Mouse (Mus musculus): ENCODE results near the gene Hoxa4. TPM values are rescaled to one million over a fixed set of nuclear protein-coding genes. Genes with fewer than 3 reads are reported as not detected.

Hoxa4 gene
- polyA plus RNA-seq, 2 experiments: 0.14 to 0.26 TPM

GRCm38 (mm10) chr6:52161336-52162092, 30.0 kb downstream of the Hoxa4 start:
- H3K4me3 ChIP-seq (ENCODE audit: insufficient read depth in 1 of 2, low read depth in 2 of 2, low read length in 2 of 2): no peak overlapping the region
- WGBS (ENCODE audit: insufficient replicate concordance): 21% methylated on average over 8 of the region's 8 CpGs
- no peak overlapping the region for H3K4me2 ChIP-seq (ENCODE audit: low read depth)
- no peaks in the 10 kb centered on the region for H3K36me3 ChIP-seq (replicated peaks; ENCODE audit: control insufficient read depth, insufficient read depth, low read depth)
- H3K27me3 ChIP-seq (ENCODE audit: control insufficient read depth, insufficient read depth, low read length): peaks cover 98% of the 10 kb centered on the region
- DNase-seq (ENCODE audit: low read depth in 3 of 3, low spot score in 3 of 3): no peak
- H3K9ac ChIP-seq (replicated peaks): no peak overlapping the region
- TF ChIP-seq EP300 (IDR thresholded peaks at IDR 0.05; ENCODE audit: low read depth): no peak
- no peak for TF ChIP-seq CTCF (IDR thresholded peaks at IDR 0.05; ENCODE audit: low read depth)
- ATAC-seq (ENCODE audit: insufficient read depth): no peak
- H3K4me1 ChIP-seq (replicated peaks; ENCODE audit: control insufficient read depth in 2 of 2, insufficient read depth in 2 of 2, low read length in 1 of 2): no peaks in the 10 kb centered on the region; a peak in 1 of 4 replicates
- no peaks in the 10 kb centered on the region for H3K9me3 ChIP-seq (ENCODE audit: control insufficient read depth, low read length)
- no peak overlapping the region for H3K27ac ChIP-seq

DNA sequence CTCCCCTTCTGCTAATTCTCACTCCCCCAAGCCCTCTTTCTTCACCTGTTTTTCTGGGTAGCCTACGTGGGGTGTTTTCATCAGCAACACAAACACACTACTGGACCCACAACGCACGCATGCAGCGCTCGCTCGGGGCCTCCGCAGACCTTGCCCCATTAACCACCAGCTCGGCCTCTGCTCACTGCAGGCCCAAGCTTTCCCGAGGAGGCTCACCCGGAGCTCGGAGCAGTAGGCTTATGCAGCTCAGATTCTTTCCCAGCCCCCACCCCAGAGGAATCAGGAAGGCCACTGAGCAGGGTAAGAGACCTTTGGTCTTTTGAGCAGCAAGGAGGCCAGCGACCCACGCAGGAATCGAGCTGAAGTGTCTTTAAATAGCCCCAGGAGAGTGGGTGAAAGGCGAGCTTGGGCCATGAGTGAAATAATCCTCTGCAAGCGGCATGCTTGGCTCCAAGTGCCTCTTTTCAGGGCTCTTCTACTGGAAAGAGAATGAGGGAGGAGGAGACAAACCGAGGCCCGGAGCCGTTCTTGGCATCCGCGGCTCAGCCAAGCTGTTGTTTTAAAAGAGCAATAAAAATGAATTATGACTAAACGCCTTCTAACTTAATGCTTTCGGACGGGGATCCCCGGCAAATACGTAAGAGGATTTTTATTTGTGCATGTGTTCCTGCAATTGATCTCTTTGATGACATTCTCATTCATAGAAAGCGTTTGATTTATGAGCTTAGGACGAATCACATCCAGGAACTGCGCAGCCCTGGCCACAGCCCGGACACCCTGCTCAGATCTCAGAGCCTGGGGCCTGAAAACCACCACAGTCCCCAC, 30.8 kb downstream of the Hoxa4 start:
- Histone ChIP-seq H3K36me3 (replicated peaks; ENCODE audit: control insufficient read depth, insufficient read depth, low read depth) (no peaks in the 10 kb centered on the region), H3K9ac (replicated peaks) (no peak overlapping the region), H3K27ac (no peak overlapping the region), H3K4me2 (ENCODE audit: low read depth) (peak overlapping the region; percentile 13; the same call in 1 of the 2 replicates), H3K27me3 (ENCODE audit: control insufficient read depth, insufficient read depth, low read length) (peaks cover 98% of the 10 kb centered on the region), H3K4me1 (replicated peaks; ENCODE audit: control insufficient read depth in 2 of 2, insufficient read depth in 2 of 2, low read length in 1 of 2) (no peaks in the 10 kb centered on the region; a peak in 1 of 4 replicates), H3K9me3 (ENCODE audit: control insufficient read depth, low read length) (no peaks in the 10 kb centered on the region), H3K4me3 (ENCODE audit: insufficient read depth in 1 of 2, low read depth in 2 of 2, low read length in 2 of 2) (0 out of 4 replicates have a peak overlapping the region, but pooled peaks of 1 of the 2 experiments have one; percentile 7)
- 13% methylated on average over 30 of the region's 30 CpGs for WGBS (ENCODE audit: insufficient replicate concordance)
- TF ChIP-seq EP300 (IDR thresholded peaks at IDR 0.05; ENCODE audit: low read depth) (no peak), CTCF (IDR thresholded peaks at IDR 0.05; ENCODE audit: low read depth) (no peak)
- ATAC-seq (ENCODE audit: insufficient read depth): no peak
- DNase-seq (ENCODE audit: low read depth in 3 of 3, low spot score in 3 of 3): no peak

DNA sequence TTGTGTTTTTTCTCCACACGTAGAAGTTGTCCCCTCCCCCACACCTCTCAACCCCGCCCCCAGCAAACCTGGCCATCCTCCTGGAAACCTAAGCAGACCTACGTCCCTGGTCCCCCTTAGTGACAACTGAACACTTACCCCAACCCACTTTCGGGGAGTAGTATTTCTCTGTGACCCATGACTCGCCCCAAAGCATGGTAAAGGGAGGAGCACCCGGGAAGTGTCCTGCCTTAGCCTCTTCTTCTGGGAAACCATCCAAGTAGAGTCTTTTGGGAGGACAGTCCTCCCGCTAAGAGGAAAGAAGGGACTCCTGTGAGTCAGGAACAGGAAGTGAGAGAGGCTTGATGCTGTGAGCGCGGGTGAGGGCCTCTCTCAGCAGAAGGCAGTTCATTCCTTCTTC, 31.6 kb downstream of the Hoxa4 start:
- Histone ChIP-seq H3K4me1 (replicated peaks; ENCODE audit: control insufficient read depth in 2 of 2, insufficient read depth in 2 of 2, low read length in 1 of 2) (no peaks in the 10 kb centered on the region; a peak in 1 of 4 replicates), H3K27ac (no peak overlapping the region), H3K9ac (replicated peaks) (no peak overlapping the region), H3K9me3 (ENCODE audit: control insufficient read depth, low read length) (no peaks in the 10 kb centered on the region), H3K4me2 (ENCODE audit: low read depth) (no peak overlapping the region), H3K36me3 (replicated peaks; ENCODE audit: control insufficient read depth, insufficient read depth, low read depth) (no peaks in the 10 kb centered on the region), H3K4me3 (ENCODE audit: insufficient read depth in 1 of 2, low read depth in 2 of 2, low read length in 2 of 2) (0 out of 4 replicates have a peak overlapping the region, but pooled peaks of 1 of the 2 experiments have one; percentile 21), H3K27me3 (ENCODE audit: control insufficient read depth, insufficient read depth, low read length) (peaks cover 98% of the 10 kb centered on the region)
- WGBS (ENCODE audit: insufficient replicate concordance): 8% methylated on average over 9 of the region's 9 CpGs
- ATAC-seq (ENCODE audit: insufficient read depth) (no peak), DNase-seq (ENCODE audit: low read depth in 3 of 3, low spot score in 3 of 3) (no peak)
- TF ChIP-seq EP300 (IDR thresholded peaks at IDR 0.05; ENCODE audit: low read depth) (no peak), CTCF (IDR thresholded peaks at IDR 0.05; ENCODE audit: low read depth) (no peak)

DNA sequence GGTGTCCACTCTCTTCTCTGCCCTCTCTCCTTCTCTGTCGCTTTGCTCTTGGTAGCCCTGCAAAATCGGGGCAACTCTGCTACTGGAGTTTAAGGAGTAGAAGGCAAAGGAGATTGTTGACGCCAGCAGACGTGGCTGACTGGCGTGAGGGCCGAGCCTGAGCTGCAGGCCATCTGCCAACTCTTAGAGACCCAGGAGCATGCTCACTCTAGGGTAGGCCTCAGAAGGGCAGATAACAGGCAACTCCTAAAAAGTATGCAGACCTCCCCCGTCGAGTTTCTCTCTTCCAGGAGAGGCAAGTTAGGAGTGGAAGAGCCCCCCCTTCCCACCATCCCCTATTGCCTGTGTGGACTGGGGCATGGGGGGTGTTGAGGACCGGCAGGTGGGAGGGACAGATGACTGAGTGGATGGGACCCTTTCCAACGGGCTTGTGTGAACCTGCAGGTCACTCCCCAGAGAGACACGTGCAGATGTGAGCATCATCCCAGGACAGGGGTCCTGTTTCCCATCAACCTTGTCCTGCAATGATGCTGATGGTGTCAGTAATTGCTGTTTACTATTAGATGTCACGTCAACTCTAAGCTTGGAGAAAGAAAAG, 32.3 kb downstream of the Hoxa4 start:
- peaks cover 98% of the 10 kb centered on the region for H3K27me3 ChIP-seq (ENCODE audit: control insufficient read depth, insufficient read depth, low read length)
- TF ChIP-seq CTCF (IDR thresholded peaks at IDR 0.05; ENCODE audit: low read depth): no peak
- no peak for TF ChIP-seq EP300 (IDR thresholded peaks at IDR 0.05; ENCODE audit: low read depth)
- peak overlapping the region; percentile 67 for H3K4me2 ChIP-seq (ENCODE audit: low read depth)
- H3K9ac ChIP-seq (replicated peaks): no peak overlapping the region
- no peaks in the 10 kb centered on the region for H3K9me3 ChIP-seq (ENCODE audit: control insufficient read depth, low read length)
- DNase-seq (ENCODE audit: low read depth in 3 of 3, low spot score in 3 of 3) (no peak), ATAC-seq (ENCODE audit: insufficient read depth) (no peak)
- no peaks in the 10 kb centered on the region; a peak in 1 of 4 replicates for H3K4me1 ChIP-seq (replicated peaks; ENCODE audit: control insufficient read depth in 2 of 2, insufficient read depth in 2 of 2, low read length in 1 of 2)
- H3K4me3 ChIP-seq (ENCODE audit: insufficient read depth in 1 of 2, low read depth in 2 of 2, low read length in 2 of 2): peak overlapping the region; percentile 32 to 57; a peak in 3 of 4 replicates
- 17% methylated on average over 12 of the region's 12 CpGs for WGBS (ENCODE audit: insufficient replicate concordance)
- no peaks in the 10 kb centered on the region for H3K36me3 ChIP-seq (replicated peaks; ENCODE audit: control insufficient read depth, insufficient read depth, low read depth)
- no peak overlapping the region for H3K27ac ChIP-seq
